Mouse (Mus musculus): ENCODE results near the gene AC131692.1.

AC131692.1 gene

GRCm38 (mm10) chr19:6067724-6068415 lies 26.3 kb upstream of the AC131692.1 start, which contains the start of gene Tm7sf2:
Tm7sf2 (minus strand) TSS chr19:6068373.
- peak; percentile 80 to 84 for DNase-seq (ENCODE audit: low spot score in 2 of 2)

DNA sequence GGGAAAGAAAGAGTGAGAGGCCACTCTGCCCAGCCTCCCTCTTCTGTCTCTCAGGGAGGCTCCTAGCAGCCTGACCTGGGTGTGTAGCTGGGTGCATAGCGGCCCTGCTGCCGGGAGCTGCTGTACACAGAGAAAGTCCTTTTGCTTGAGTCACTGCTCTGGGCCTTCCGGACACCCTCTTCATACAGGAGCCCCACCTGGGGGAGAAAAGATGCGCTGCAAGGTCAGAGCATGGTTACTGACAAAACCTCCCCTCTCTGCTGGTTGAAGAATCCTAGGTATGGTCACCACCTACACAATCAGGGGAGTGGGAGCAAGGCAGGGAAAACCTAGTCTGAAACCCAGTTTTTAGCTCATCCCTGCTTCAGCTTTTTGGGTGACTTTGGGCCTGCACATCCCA lies 25.3 kb upstream of the AC131692.1 start:
- peak in 1 of 2 experiments; percentile 44 for DNase-seq (ENCODE audit: low spot score in 2 of 2)

DNA sequence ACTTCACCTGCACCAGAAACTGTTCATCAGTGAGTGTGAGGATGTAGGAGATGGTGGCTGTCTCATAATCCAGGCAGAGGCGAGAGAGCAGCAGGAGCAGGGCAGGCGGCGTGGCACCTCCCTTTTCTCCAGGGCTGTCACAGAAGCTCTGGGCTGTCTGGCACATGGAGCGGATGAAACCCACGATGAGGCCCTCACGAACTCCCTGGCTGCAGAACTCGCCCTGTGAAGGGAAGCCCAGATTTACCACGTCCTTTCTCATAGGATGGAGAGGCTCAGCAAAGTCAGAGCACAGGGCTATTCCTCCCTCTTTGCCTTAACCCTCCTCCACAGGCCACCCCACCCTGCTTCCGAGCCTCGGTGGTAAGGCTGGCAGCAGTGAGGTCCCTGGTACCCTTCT lies 24.4 kb upstream of the AC131692.1 start:
- no peak for DNase-seq (ENCODE audit: low spot score in 2 of 2)

DNA sequence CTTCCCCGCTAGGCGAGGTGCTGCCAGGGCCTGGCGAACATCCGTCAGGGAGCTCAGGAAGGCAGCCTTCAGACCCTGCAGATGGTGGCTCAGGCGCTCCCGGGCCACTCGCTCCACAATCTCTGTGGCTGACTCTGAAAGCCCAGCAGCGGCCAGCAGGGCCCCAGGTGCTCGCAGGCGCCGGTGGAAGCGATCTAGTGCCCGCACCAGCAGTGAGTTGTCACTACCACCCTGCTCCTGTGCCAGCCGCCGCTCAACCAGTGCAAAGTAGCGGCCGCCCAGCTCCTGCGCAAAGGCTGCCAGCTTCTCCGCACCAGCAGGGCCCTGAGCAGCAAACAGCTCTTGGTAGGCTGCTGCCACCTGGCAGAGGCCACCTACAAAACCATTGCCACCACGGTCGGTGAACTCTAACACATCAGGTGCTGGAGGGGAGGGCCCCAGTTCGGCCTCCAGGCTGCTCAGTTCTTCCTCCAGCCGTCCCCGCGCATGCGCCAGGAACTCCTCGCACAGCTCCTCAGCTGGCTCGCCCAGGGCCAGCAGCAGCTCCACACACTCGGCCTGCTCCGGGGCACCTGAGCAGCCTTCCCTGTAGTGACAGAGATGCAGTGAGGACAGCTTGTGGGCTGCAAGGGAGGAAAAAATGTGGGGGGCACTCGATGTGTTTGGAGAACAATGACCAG lies 23.5 kb upstream of the AC131692.1 start:
- no peak for DNase-seq (ENCODE audit: low spot score in 2 of 2)

GRCm38 (mm10) chr19:6071261-6071660 lies 23.0 kb upstream of the AC131692.1 start:
- DNase-seq (ENCODE audit: low spot score in 2 of 2) = no peak

DNA sequence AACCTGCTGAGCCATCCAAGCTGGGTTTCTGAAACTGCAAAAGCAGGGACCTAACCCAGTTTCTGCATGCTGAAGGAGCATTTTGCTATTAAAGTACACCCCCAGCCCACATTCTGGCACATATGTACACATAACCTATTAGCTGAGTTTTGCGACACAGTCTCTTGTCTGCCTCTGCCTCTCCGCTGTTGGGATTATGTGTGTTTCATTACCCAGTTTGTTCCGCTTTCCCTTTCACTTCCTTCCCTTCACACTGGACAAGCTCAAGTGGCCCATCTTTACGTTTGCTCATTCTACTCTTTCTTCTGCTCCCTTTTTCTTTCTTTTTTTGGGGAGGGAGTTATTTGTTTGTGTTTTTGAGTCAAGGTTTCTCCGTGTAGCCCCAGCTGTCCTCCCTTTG lies 20.3 kb upstream of the AC131692.1 start:
- no peak for DNase-seq (ENCODE audit: low spot score in 2 of 2)

DNA sequence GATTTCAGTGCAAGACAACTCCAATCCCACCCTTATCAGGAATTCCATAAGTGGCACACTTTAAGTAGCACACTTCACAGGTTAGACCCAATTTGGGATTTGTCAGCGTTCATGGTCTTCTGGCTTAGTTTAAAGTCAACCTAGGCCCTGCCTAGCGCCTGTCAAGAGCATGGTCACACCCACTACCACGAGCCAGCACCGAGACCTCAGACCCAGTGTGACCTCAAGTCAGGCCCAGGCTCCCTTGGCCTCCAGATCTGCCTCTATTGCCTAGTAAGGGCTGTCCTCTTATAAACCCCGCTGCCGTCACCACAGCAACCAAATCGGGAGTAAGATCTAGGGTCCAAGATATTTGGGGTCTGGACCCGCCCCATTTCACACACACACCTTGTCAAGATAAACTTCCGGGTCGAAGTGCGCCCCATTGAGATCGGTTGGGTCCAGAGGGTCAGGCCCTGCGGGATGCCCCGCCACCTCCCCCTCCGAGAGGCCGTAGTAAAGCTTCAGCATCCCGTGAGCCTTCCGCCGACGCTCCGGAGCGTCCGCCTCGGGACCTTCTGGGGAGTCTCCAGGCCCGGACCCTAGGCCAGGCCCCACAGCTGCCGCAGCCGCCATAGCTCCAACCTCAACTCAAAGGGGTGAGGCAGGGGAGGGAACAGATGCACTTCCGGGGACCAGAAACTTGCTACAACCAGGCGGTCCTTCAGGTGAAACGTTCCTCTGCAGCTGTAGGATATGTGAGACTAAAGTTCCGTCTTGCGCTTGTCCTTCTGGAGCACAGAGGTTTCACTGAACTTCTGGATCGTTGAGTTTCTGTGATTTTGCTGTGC lies 17.4 kb upstream of the AC131692.1 start, which contains the start of gene Vps51:
TSS of gene Vps51 (minus strand) at position 668 of the 830 bp plus-strand sequence.
- DNase-seq (ENCODE audit: low spot score in 2 of 2) = peak; percentile 64 to 82

DNA sequence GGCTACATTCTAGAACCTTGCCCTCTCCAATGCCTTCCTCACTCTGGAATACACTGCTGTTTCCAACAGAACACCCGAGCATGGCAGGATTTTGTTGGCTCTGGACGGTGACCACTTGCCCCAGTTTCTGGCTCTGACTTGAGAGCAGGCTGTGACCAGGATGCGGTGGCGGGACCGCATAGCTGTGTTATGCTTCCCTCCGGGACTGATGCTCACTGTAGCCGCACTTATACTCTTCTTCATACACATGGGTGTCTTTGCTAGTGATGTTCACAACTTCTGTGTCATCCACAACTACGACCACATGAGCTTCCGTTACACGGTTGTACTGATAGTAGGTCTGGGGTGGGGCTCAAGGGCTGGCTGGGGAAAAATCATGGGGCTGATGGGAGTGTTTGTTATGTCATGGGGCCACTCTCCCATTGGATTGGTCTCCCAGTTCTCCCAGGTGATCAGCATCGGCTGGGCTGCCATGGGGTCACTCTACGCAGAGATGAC lies 14.2 kb upstream of the AC131692.1 start, which contains the start of gene Tmem262:
TSS of gene Tmem262 (plus strand) at position 51 of the 498 bp plus-strand sequence.
- DNase-seq (ENCODE audit: low spot score in 2 of 2) = no peak

- DNase-seq (ENCODE audit: low spot score in 2 of 2) = no peak
Measured at GRCm38 (mm10) chr19:6082156-6082555, 12.1 kb upstream of the AC131692.1 start, which contains the start of gene Gm28374. Gm28374 (minus strand) TSS chr19:6082256.

GRCm38 (mm10) chr19:6084478-6085248 lies 9.6 kb upstream of the AC131692.1 start, which contains the start of the genes Zfpl1 and Cdca5:
Zfpl1 (minus strand) TSS chr19:6084956.
Cdca5 (plus strand) TSS chr19:6084983.
- peak; percentile 91 to 95 for DNase-seq (ENCODE audit: low spot score in 2 of 2)

DNA sequence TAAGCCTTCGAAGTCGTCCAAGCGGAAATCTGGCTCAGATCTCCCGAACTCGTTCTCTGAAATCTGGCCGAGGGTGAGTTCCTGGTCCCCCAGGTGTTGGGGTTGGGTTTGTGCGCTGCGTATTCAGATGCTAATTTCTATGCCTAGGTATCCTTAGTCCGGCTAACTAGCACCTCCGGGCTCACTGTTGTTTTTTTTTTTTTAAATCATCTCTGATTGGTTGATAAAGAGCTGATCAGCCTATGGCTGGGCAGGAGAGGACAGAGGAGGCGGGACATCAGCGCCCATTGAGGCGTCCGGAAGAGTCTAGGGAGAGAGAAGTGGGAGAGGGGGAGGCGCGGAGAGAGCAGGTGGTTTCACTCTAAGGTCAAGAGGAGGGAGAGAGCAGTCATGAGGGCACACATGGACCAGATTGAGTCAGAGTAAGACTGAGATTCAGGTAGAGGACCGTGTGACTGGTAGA lies 8.8 kb upstream of the AC131692.1 start:
- DNase-seq (ENCODE audit: low spot score in 2 of 2) = peak; percentile 47 to 49

GRCm38 (mm10) chr19:6088841-6089240 lies 5.4 kb upstream of the AC131692.1 start:
- no peak for DNase-seq (ENCODE audit: low spot score in 2 of 2)

DNA sequence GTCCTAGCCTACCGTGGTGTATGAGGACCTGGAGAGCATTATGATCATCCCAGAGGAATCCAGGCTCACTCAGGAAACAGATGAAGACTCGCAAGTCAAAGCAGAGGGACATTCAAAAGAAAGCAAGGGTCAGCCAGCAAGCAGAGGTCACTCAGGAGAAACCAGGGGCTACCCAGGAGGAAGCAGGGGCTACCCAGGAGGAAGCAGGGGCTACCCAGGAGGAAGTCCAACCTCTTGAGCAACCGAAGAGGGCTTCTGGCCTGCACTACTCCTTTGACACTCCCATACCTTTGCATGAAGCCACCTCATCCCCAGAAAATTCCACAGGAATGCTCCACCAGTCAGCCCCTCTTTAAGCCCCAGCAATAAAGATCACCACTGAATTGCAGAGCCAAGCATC lies 3.6 kb downstream of the AC131692.1 start:
- DNase-seq (ENCODE audit: low spot score in 2 of 2) = no peak

DNA sequence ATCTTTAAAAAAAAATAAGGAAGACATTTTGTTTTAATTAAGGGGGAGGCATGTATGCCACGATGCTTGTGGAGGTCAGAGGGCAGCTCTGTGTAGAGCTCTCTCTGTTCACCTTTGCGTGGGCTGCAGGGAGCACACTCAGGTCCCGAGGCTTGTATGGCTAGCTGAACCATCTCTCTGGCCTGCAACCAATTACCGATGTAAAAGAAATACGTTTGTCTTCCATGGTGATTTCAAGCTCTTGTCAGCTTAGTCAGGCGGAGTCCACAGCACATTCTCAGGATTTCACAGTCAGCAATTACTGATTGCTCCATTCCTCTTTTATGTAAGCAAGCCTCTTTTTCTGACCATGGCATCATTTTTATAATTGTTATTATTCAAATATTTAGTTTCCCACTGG lies 7.0 kb downstream of the AC131692.1 start:
- DNase-seq (ENCODE audit: low spot score in 2 of 2) = no peak

DNA sequence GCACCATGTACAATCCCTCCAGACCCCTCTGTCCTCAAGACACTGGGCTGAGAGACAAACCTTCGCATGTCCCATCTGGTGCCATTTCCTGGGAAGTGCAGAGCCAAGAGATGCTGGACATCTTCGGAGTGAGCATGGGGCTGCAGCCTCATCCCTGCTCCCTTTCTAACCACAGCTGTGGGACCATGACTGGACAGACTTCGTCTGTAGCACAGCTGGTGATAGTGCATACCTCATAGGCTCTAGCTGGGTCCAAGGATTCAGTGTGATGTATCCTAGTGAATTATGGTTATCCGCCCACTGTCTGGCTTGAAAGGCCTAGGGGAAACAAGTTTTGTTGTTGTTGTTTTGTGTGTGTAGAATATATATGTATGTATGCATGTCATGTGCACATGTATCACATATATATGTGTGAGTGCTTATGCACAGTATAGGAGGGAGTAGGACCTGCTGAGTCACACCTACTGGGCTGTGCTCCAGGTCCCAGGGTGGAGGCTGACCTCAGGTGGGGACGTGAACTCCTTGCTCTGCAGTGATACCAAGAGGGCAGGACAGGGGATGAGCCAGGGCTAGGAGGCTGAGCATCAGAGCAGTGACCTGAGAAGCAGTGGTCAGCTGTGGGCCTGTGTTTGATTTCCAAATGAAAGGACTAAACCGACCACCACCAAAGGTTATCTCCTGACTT lies 8.1 kb downstream of the AC131692.1 start:
- DNase-seq (ENCODE audit: low spot score in 2 of 2) = peak; percentile 72 to 74

DNA sequence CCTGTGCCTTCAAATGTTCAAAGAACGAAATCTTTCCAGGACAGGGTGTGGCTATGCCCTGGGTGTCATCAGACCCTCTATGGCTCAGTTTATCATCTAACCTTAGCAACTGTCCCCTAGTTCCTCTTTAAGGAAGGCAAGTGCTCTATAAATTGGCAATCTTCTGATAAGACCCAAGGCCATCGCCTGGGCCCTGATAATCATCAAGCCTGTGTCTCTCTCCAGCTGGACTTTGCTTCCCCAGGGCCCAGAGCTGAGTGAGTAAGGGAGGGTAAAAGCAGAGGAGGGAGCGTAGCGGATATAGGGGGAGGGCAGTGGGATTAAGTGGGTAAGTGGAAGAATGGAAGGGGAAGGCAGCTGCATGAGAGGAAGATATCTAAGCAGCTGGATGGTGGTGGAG lies 10.3 kb downstream of the AC131692.1 start:
- no peak for DNase-seq (ENCODE audit: low spot score in 2 of 2)

GRCm38 (mm10) chr19:6105586-6105985 lies 11.4 kb downstream of the AC131692.1 start, which contains the start of gene Naaladl1:
Naaladl1 (plus strand) TSS chr19:6105782.
- DNase-seq (ENCODE audit: low spot score in 2 of 2) = no peak

- DNase-seq (ENCODE audit: low spot score in 2 of 2) = no peak
Measured at GRCm38 (mm10) chr19:6113116-6113515, 18.9 kb downstream of the AC131692.1 start.

DNA sequence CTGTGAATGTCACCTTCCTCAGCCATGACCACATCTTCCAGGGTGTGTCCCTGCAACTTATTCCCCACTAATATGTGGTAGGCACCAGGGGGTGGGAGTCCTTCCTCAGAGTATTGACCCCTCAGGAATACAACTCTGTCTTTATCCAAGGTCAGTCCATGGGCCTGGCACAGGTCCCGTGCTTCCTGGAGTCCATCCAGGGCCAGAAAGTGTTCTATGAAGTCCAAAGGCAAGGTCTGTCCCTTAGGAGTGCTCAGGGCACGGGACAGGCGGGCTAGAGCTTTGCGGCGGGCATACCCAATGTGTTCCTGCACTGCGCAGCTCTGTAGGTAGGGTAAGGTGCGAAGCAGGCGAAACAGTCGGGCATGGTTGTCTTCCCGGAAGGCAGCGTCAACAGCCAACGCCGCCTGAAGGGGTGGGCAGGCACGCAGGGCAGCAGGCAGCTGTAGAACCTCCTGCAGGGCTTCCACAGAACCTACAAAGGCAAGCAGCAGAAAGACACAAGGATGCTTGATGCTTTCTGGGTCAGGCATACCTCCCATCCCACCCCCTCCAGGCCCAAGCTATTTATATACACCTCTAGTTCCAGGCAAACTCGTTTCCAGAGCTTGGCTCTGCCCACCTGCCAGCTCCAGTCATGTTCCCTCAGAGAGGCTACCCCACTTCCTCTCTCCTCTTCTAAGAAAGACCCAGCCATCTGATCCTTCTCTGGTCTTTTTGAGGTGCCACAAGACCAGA lies 22.1 kb downstream of the AC131692.1 start:
- DNase-seq (ENCODE audit: low spot score in 2 of 2) = no peak

Data from spleen, postnatal 14 days (tissue).